Comparison of ENCODE assay signal across 8 mouse cellular contexts in the genomic region with DNA sequence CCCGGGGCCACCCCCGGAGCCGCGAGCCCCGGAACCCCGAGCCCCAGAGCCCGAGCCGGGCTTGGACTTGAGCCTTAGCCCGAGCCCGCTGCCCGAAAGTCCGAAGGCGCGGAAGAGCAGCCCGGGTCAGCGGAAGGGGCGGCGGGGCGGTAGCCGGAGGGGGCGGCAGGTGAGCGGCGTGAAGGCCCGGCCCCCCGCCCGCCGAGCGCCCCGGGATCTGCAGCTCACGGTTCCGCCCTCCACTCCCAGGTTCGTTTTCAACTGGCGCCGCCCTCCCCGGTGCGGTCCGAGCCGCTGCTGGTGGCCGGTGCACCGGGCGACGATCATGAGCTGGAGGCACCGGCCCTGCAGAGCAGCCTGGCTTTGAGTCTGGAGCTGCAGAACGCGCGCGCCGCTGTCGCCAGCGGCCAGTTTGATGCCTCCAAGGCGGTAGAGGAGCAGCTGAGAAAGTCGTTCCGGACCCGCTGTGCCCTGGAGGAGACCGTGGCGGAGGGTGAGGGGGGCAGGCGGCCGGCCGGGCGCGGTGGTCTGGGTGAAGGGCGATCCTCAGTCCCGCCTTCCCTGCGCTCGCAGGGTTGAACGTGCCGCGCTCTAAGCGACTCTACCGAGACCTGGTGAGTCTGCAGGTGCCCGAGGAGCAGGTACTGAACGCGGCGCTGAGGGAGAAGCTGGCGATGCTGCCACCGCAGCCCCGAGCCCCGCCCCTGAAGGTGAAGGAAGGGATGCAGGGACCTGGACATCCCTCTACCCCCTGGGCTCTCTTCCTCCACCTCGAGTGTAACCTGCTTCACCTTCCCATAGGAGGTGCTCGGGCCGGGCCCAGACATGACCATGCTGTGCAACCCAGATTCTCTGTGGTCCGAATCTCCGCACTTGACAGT. TPM values are rescaled to one million over a fixed set of nuclear protein-coding genes. Genes with fewer than 3 reads are reported as not detected.
DNase-seq lines count a peak whose midpoint lies in the region; ATAC-seq lines count a peak whose summit lies in the region.

No protein-coding gene starts in this region.

- H3K27me3 ChIP-seq in heart, embryonic 13.5 days (replicated peaks), result no peaks in the 10 kb centered on the region
- H3K27me3 ChIP-seq in limb, embryonic 10.5 days (ENCODE audit: low read depth, poor library complexity, severe bottlenecking), result no peaks in the 10 kb centered on the region
- no peaks in the 10 kb centered on the region for H3K27me3 ChIP-seq in midbrain, embryonic 11.5 days (ENCODE audit: control insufficient read depth, insufficient read depth, low read length)

- peak overlapping the region; percentile 100 for H3K4me3 ChIP-seq in heart, embryonic 13.5 days
- H3K4me3 ChIP-seq in limb, embryonic 10.5 days, result peak overlapping the region; percentile 96
- peak overlapping the region; percentile 98 for H3K4me3 ChIP-seq in midbrain, embryonic 11.5 days (ENCODE audit: low read depth, low read length)

- peak; percentile 46 for DNase-seq in urinary bladder, postnatal 25 days (ENCODE audit: low spot score)
- no peak for DNase-seq in urinary bladder, postnatal 10 days (ENCODE audit: low spot score)
- DNase-seq in cerebellum, adult 18-20 months, result peak; percentile 40 to 43
- peak; percentile 69 for DNase-seq in limb, embryonic 10.5 days (ENCODE audit: low spot score)
- peak; percentile 85 for DNase-seq in midbrain, embryonic 11.5 days (ENCODE audit: low spot score, missing footprints)
- DNase-seq in thymus, postnatal 0 days (ENCODE audit: low spot score), result peak; percentile 32
- DNase-seq in left cerebral cortex, postnatal 14 days (ENCODE audit: low spot score in 2 of 2), result no peak

- H3K36me3 ChIP-seq in heart, embryonic 13.5 days, result peaks cover 43% of the 10 kb centered on the region
- peaks cover 47% of the 10 kb centered on the region for H3K36me3 ChIP-seq in limb, embryonic 10.5 days
- peaks cover 30% of the 10 kb centered on the region for H3K36me3 ChIP-seq in midbrain, embryonic 11.5 days (ENCODE audit: control insufficient read depth, insufficient read depth, low read length)

- peak; percentile 31; the same call in 1 of the 2 replicates for ATAC-seq in heart, embryonic 13.5 days (ENCODE audit: extremely low read depth, insufficient number of reproducible peaks, low FRiP score, low TSS enrichment)
- ATAC-seq in midbrain, embryonic 11.5 days (ENCODE audit: low FRiP score), result peak; percentile 47

- peak overlapping the region; percentile 94 for H3K27ac ChIP-seq in heart, embryonic 13.5 days (replicated peaks)
- H3K27ac ChIP-seq in limb, embryonic 10.5 days, result peak overlapping the region; percentile 92
- peak overlapping the region; percentile 80 for H3K27ac ChIP-seq in midbrain, embryonic 11.5 days (ENCODE audit: low read depth, low read length)

- H3K9ac ChIP-seq in heart, embryonic 13.5 days, result peak overlapping the region; percentile 97
- H3K9ac ChIP-seq in midbrain, embryonic 11.5 days (ENCODE audit: low read length), result peak overlapping the region; percentile 96

- H3K4me1 ChIP-seq in heart, embryonic 13.5 days, result peaks cover 47% of the 10 kb centered on the region
- H3K4me1 ChIP-seq in limb, embryonic 10.5 days, result peaks cover 48% of the 10 kb centered on the region
- peaks cover 33% of the 10 kb centered on the region for H3K4me1 ChIP-seq in midbrain, embryonic 11.5 days (ENCODE audit: control insufficient read depth, insufficient read depth, low read length)

- 1% methylated on average over 80 of the region's 83 CpGs for WGBS in heart, embryonic 13.5 days
- WGBS in limb, embryonic 10.5 days, result under 1% methylated on average over 82 of the region's 83 CpGs
- WGBS in midbrain, embryonic 11.5 days, result under 1% methylated on average over 82 of the region's 83 CpGs

- peak overlapping the region; percentile 99 for H3K4me2 ChIP-seq in heart, embryonic 13.5 days
- peak overlapping the region; percentile 80 for H3K4me2 ChIP-seq in midbrain, embryonic 11.5 days

- intact Hi-C loops in left cerebral cortex, postnatal 14 days (cut with DNase I), result no loop called here

- no peaks in the 10 kb centered on the region for H3K9me3 ChIP-seq in heart, embryonic 13.5 days
- H3K9me3 ChIP-seq in limb, embryonic 10.5 days (replicated peaks), result no peaks in the 10 kb centered on the region
- no peaks in the 10 kb centered on the region for H3K9me3 ChIP-seq in midbrain, embryonic 11.5 days (ENCODE audit: control insufficient read depth, low read length)

RNA-seq across cellular contexts. Expression of a gene that starts 0.6 kb away (rescaled TPM):
- 18.3 and 22.3 TPM in 2 replicates for polyA plus RNA-seq in heart, embryonic 13.5 days (2015; fragmentation: Nextera tagmentation; extraction: Ambion mirVana)
- polyA plus RNA-seq in limb, embryonic 10.5 days (2016; fragmentation: Nextera tagmentation; extraction: Ambion mirVana), result 47.0 and 49.5 TPM in 2 replicates
- 73.3 and 83.1 TPM in 2 replicates for polyA plus RNA-seq in midbrain, embryonic 11.5 days (2014; fragmentation: Nextera tagmentation; extraction: Ambion mirVana)
- 69.4 and 69.6 TPM in 2 replicates for polyA plus RNA-seq in thymus, postnatal 0 days (2015; fragmentation: Nextera tagmentation; extraction: Ambion mirVana)
- total RNA-seq in left cerebral cortex, postnatal 14 days (2021), result 10 to 100 TPM; 26.0 to 29.2 TPM

RNA-seq across cellular contexts. Expression of a gene that starts 8.2 kb away (rescaled TPM):
- 6.2 and 8.5 TPM in 2 replicates for polyA plus RNA-seq in heart, embryonic 13.5 days (2015; fragmentation: Nextera tagmentation; extraction: Ambion mirVana)
- polyA plus RNA-seq in limb, embryonic 10.5 days (2016; fragmentation: Nextera tagmentation; extraction: Ambion mirVana), result 11.3 and 11.8 TPM in 2 replicates
- polyA plus RNA-seq in midbrain, embryonic 11.5 days (2014; fragmentation: Nextera tagmentation; extraction: Ambion mirVana), result 11.4 and 11.5 TPM in 2 replicates
- polyA plus RNA-seq in thymus, postnatal 0 days (2015; fragmentation: Nextera tagmentation; extraction: Ambion mirVana), result 13.1 and 17.2 TPM in 2 replicates
- 10 to 100 TPM; 29.2 to 30.2 TPM for total RNA-seq in left cerebral cortex, postnatal 14 days (2021)

RNA-seq across cellular contexts. Expression of a gene that starts 8.3 kb away (rescaled TPM):
- polyA plus RNA-seq in heart, embryonic 13.5 days (2015; fragmentation: Nextera tagmentation; extraction: Ambion mirVana), result 7.6 and 7.7 TPM in 2 replicates
- polyA plus RNA-seq in limb, embryonic 10.5 days (2016; fragmentation: Nextera tagmentation; extraction: Ambion mirVana), result 8.4 and 15.8 TPM in 2 replicates
- 11.4 and 14.8 TPM in 2 replicates for polyA plus RNA-seq in midbrain, embryonic 11.5 days (2014; fragmentation: Nextera tagmentation; extraction: Ambion mirVana)
- 17.7 and 18.6 TPM in 2 replicates for polyA plus RNA-seq in thymus, postnatal 0 days (2015; fragmentation: Nextera tagmentation; extraction: Ambion mirVana)
- total RNA-seq in left cerebral cortex, postnatal 14 days (2021), result 1 to 10 TPM; 4.4 to 7.4 TPM

RNA-seq across cellular contexts. Expression of a gene that starts 33.8 kb away (rescaled TPM):
- 128 and 131 TPM in 2 replicates for polyA plus RNA-seq in heart, embryonic 13.5 days (2015; fragmentation: Nextera tagmentation; extraction: Ambion mirVana)
- polyA plus RNA-seq in limb, embryonic 10.5 days (2016; fragmentation: Nextera tagmentation; extraction: Ambion mirVana), result 78.1 and 99.5 TPM in 2 replicates
- polyA plus RNA-seq in midbrain, embryonic 11.5 days (2014; fragmentation: Nextera tagmentation; extraction: Ambion mirVana), result 47.0 and 62.9 TPM in 2 replicates
- 353 and 419 TPM in 2 replicates for polyA plus RNA-seq in thymus, postnatal 0 days (2015; fragmentation: Nextera tagmentation; extraction: Ambion mirVana)
- total RNA-seq in left cerebral cortex, postnatal 14 days (2021), result 100 to 1,000 TPM; 169 to 181 TPM

RNA-seq across cellular contexts. Expression of a gene that starts 37.9 kb away (rescaled TPM):
- 1.3 and 1.5 TPM in 2 replicates for polyA plus RNA-seq in heart, embryonic 13.5 days (2015; fragmentation: Nextera tagmentation; extraction: Ambion mirVana)
- 1.1 and 2.5 TPM in 2 replicates for polyA plus RNA-seq in limb, embryonic 10.5 days (2016; fragmentation: Nextera tagmentation; extraction: Ambion mirVana)
- 4.8 TPM in 2 replicates for polyA plus RNA-seq in midbrain, embryonic 11.5 days (2014; fragmentation: Nextera tagmentation; extraction: Ambion mirVana)
- 7.2 and 8.8 TPM in 2 replicates for polyA plus RNA-seq in thymus, postnatal 0 days (2015; fragmentation: Nextera tagmentation; extraction: Ambion mirVana)
- total RNA-seq in left cerebral cortex, postnatal 14 days (2021), result 10 to 100 TPM; 78.5 to 83.4 TPM

Comparison
In these comparisons a context has a peak if more than half of its experiments do, and no peak if none do; other contexts are left out.
1. DNase-seq: peak in urinary bladder, postnatal 25 days (single experiment), cerebellum, adult 18-20 months (2 of 2), limb, embryonic 10.5 days (single experiment), midbrain, embryonic 11.5 days (single experiment) and thymus, postnatal 0 days (single experiment); none in urinary bladder, postnatal 10 days (single experiment) and left cerebral cortex, postnatal 14 days (0 of 2).
2. Peak in every context shown above with its lines, with median percentiles within 50 percentile points of each other: H3K27ac ChIP-seq and H3K4me3 ChIP-seq.